Mouse (Mus musculus) right cerebral cortex, postnatal 10 days (tissue): Measurements from ENCODE around the gene Ssxb1.
"Not testable (repeated sequence)": the region's sequence is repeated elsewhere in the genome, so short reads cannot be mapped to it uniquely, and the experiment has no call there.

Experiments
- DNase-seq, 2 experiments: peaks; one replicate each; pipeline ENCODE4 v3.0.0; 2021; ENCODE audit warnings: low spot score in 2 of 2

The Ssxb1 gene

GRCm38 (mm10) chrX:8413005-8413404, at the start of gene Ssxb1:
Gene Ssxb1 (plus strand): TSS chrX:8413305.
- not testable (repeated sequence) for DNase-seq

- DNase-seq: not testable (repeated sequence)
Measured at GRCm38 (mm10) chrX:8366678-8367077, 46.4 kb upstream of the Ssxb1 start, which contains the start of gene Ssxb9. Gene Ssxb9 (plus strand): TSS chrX:8366978.

GRCm38 (mm10) chrX:8461626-8462025, 48.5 kb downstream of the Ssxb1 start, which contains the start of gene Ssxb2:
Gene Ssxb2 (minus strand): TSS chrX:8461726.
- DNase-seq: not testable (repeated sequence)
